Mouse (Mus musculus): ENCODE data around the gene Olfr1263.

Olfr1263 gene

DNA sequence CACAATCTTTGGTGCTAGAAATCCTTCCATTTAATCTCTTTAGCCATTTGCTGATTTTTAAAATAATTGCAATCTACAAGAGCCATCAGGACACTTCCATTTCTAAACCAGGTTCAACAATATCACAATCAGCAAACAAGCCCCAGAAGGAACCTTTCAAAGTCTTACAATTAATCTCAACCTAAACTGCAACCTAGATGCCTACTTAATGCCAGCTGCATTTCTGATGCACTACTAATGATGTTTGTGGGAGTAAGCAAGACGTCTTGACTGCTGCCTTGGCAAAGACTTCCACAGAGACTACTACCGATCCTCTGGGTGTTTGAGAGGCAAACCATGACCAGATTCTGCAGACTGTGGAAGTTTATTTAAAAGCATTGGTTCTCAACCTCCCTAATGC lies at the start of gene Olfr1263:
Olfr1263 (plus strand) TSS at position 301 of the 400 bp plus-strand sequence.
- no peak for DNase-seq (ENCODE audit: inconsistent age in 2 of 2, low spot score in 1 of 2)

DNA sequence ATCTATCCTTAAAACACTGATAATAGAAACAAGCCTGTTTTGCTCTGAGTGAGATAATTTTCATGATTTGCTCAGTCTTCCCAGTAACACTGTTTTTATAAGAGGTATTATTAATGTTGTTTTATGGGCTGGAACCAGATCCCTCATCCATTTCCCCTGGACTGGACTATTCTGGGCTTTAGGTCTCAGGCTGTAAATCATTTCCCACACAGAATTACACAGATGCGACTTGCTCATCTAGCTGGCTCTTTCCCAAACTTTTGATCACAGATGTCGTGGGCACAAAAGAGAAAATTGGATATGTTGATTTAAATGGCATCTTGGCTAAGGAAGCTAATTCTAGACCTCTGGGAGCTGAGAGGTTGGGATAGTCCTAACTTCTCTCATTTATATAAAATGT lies 37.7 kb upstream of the Olfr1263 start, which contains the start of gene Olfr1260:
Olfr1260 (plus strand) TSS at position 157 of the 400 bp plus-strand sequence.
- no peak for DNase-seq (ENCODE audit: inconsistent age in 2 of 2, low spot score in 1 of 2)

DNA sequence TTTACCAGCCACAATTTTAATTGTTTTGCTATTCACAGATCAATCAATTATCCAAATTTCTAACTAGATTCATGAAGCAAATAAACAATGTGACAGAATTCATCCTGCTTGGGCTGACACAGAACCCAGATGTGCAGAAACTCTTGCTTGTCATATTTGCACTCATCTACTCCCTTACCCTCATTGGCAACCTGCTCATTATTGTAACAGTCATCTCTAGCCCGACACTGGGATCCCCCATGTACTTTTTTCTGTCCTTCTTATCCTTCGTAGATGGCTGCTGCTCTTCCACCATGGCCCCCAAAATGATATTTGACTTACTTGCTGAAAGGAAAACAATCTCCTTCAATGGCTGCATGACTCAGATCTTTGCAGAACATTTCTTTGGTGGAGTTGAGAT lies 34.2 kb upstream of the Olfr1263 start:
- no peak for DNase-seq (ENCODE audit: inconsistent age in 2 of 2, low spot score in 1 of 2)

DNA sequence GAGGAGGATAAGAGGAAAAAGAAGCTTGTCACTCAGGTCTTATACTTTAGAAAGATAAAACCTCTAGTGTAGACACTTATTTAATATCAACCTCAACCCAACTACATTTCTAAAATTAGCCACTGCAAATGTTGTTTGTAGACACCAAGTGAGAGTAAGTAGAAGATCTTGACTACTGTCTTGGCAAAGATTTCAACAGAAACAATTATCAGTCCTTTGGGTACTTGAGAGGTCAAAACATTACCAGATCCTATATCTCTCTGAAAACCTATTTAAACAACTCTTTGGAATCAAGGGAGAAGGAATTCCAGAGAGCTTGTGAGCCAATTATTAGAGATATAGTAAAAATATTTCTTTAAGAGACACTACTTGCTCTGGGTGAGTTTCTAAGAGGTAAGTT lies 21.0 kb upstream of the Olfr1263 start, which contains the start of gene Olfr1261:
Olfr1261 (plus strand) TSS at position 301 of the 400 bp plus-strand sequence.
- no peak for DNase-seq (ENCODE audit: inconsistent age in 2 of 2, low spot score in 1 of 2)

DNA sequence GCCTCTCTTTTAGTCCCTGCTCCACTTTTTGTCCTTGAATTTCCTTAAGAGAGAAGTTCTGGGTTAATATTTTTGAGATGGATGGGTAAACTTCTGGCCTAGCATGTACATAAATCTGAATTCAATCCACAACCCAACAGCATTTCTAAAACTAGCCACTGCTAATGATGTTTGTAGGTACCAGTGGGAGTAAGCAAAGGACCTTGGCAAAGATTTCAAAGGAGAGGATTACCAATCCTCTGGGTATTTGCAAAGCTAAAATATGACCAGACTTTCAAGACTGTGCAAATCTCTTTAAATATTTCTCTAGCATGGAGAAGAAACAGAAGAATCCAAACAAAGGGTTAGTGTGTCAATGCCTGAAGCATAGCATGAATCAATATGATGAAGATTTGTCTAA lies 12.1 kb upstream of the Olfr1263 start, which contains the start of gene Olfr1262:
Olfr1262 (plus strand) TSS at position 301 of the 400 bp plus-strand sequence.
- DNase-seq (ENCODE audit: inconsistent age in 2 of 2, low spot score in 1 of 2), result no peak

DNA sequence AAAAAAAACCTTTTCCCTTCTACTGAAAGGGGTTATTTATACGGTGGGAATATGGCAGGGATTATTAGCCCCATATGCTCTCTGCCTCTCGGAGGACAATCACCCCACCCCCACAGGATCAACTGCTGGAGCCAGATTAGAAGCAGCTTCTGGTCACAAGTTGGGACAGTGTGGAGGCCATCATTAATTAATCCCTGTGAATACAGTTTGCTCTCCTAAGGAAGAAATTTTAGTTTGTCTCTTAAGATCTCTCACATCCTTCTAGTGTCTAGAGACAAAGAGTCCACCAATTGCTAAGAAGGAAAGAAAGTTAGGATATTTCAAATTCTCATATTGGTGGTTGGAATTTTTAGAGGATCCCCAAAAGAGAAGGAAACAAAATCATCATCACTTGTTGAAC lies 13.5 kb downstream of the Olfr1263 start, which contains the start of gene Olfr1264:
Olfr1264 (minus strand) TSS at position 101 of the 400 bp plus-strand sequence.
- DNase-seq (ENCODE audit: inconsistent age in 2 of 2, low spot score in 1 of 2), result no peak

DNA sequence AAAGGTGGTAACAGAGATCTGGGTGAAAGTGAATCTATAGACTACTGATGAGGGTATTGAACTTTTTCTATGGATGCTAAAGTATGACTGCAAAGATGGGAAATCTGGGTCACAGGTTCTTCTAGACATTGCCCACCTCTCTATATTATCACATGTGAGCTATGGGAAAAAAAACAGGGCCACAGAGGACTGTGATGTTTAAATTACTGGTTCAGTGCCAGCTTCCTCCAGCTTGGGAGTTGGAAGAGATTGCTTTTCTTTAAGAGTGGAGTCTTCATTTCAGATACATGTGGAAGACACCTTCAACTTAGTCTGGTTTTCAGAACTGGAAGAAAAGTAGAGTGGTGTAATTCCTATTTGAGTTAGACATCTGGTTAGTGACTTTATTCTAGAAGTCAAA lies 23.1 kb downstream of the Olfr1263 start, which contains the start of gene Olfr1265:
Olfr1265 (plus strand) TSS at position 301 of the 400 bp plus-strand sequence.
- DNase-seq (ENCODE audit: inconsistent age in 2 of 2, low spot score in 1 of 2), result no peak

DNA sequence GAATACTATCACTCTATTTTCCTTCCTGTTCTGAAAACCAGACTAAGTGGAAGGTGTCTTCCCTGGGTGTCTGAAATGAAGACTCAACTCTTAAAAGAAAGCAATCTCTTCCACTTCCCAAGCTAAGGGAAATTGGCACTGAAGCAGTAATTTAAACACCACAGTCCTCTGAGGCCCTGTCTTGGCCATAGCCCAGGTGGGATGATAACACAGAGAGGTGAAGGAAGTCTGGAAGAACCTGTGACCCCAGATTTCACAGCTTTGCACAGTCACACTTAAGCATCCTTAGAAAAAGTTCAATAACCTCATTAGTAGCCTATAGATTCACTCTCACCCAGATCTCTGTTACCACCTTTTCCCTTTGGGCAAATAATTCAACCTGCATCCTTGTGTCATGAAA lies 51.6 kb downstream of the Olfr1263 start, which contains the start of gene Olfr140:
Olfr140 (minus strand) TSS at position 101 of the 400 bp plus-strand sequence.
- no peak for DNase-seq (ENCODE audit: inconsistent age in 2 of 2, low spot score in 1 of 2)

All from adrenal gland, adult (tissue).